Mouse (Mus musculus): ENCODE measurements around the gene Thada. TPM values are rescaled to one million over a fixed set of nuclear protein-coding genes. Genes with fewer than 3 reads are reported as not detected.

The Thada gene
- total and polyA plus RNA-seq, 3 experiments, result 17.3 to 26.7 (median 22.2) TPM

DNA sequence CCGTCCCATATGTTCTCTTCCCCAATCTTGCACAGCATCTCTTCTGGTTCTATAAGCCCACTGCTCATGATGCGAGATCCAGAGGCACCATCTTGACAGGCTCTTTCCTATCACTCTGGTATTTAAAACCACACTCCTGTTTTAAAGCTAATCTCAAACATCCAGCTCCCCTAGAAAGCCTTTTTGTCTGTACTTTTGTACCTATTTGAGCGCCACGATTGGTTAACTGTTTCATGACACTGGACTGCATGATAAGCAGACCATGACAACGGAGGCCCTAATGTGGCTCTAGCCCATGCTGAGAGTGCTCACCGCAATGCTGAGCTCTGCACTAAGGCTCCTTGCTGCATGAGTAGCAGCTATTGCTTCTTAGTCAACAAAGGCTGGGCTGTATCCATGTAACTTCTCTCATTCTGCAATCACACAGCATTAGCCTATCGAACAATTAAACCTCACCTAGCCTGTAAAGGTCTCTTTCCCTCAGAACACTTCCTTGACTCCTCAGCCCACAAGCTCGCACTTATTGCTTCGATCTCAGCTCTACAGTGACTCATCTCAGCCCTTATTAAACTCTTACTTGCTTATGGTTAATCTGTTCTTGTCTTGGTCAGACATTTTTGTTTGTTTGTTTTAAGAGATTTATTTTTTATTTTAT lies 203.6 kb downstream of the Thada start:
- DNase-seq (ENCODE audit: extremely low read depth), result no peak
- dilution Hi-C loops (cut with MboI; ENCODE audit: extremely low pct_ligation_motif_present, extremely low pct_unique_long_range_greater_than_20kb, low sequenced_read_pairs), result no loop called here
- Histone ChIP-seq H3K4me2 (ENCODE audit: insufficient read depth, low read depth, poor library complexity, severe bottlenecking) (no peak overlapping the region), H3K27ac (ENCODE audit: insufficient read depth, low read depth) (no peak overlapping the region), H3K9ac (ENCODE audit: insufficient read depth, low read depth) (no peak overlapping the region), H3K36me3 (replicated peaks in 1 of 2; ENCODE audit: control insufficient read depth in 1 of 2, insufficient read depth in 1 of 2, low read length in 1 of 2) (peaks cover 0 to 72% of the 10 kb centered on the region in 2 experiments), H3K4me1 (ENCODE audit: control insufficient read depth in 1 of 2, insufficient read depth in 2 of 2) (peaks cover 6 to 48% of the 10 kb centered on the region in 2 experiments), H3K79me2 (replicated peaks; ENCODE audit: control insufficient read depth, extremely low read depth, insufficient read depth, poor library complexity, severe bottlenecking) (no peaks in the 10 kb centered on the region), H3K4me3 (replicated peaks in 1 of 3; ENCODE audit: low read depth in 2 of 3, low read length in 2 of 3, poor library complexity in 1 of 3) (no peak overlapping the region), H3K27me3 (replicated peaks) (no peaks in the 10 kb centered on the region), H3K9me3 (replicated peaks; ENCODE audit: low read length) (no peaks in the 10 kb centered on the region)
- TF ChIP-seq SIN3A (IDR thresholded peaks at IDR 0.05; ENCODE audit: low read length), result no peak
- TF ChIP-seq RAD21 (IDR thresholded peaks at IDR 0.05; ENCODE audit: low read depth, low read length), result no peak
- TF ChIP-seq NELFE (IDR thresholded peaks at IDR 0.05; ENCODE audit: low read depth, low read length), result no peak
- no peak for TF ChIP-seq ZNF384 (IDR thresholded peaks at IDR 0.05; ENCODE audit: low read depth, low read length)
- TF ChIP-seq ZC3H11A (IDR thresholded peaks at IDR 0.05; ENCODE audit: low read depth, low read length), result no peak
- TF ChIP-seq MEF2A (IDR thresholded peaks at IDR 0.05; ENCODE audit: borderline replicate concordance, low read depth, low read length), result no peak
- TF ChIP-seq ZKSCAN1 (IDR thresholded peaks at IDR 0.05; ENCODE audit: borderline replicate concordance, low read depth, low read length), result no peak
- in situ Hi-C loops (cut with MboI; ENCODE audit: low pct_ligation_motif_present, low pct_unique_long_range_greater_than_20kb, low sequenced_read_pairs), result no loop called here

DNA sequence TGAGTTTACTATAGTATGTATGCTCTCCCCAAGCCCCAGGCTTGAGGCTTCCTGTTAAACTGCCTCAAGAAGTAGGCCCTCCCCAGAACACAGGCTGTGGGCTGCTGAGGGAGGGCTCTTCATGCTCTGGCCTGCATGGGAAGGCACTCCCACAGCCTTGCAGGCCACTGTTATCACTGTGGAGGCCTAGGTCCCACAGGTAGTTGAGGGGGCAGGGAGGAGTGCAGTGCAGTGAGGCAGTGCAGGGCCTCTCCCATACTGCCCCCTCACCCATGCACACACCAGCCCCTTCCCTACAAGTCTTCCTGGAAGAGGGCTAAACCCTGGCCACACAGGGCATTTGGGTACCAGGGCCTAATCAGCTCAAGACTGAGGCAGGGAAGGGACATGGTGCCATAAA lies 205.0 kb downstream of the Thada start:
- Histone ChIP-seq H3K79me2 (replicated peaks; ENCODE audit: control insufficient read depth, extremely low read depth, insufficient read depth, poor library complexity, severe bottlenecking) (no peaks in the 10 kb centered on the region), H3K9ac (ENCODE audit: insufficient read depth, low read depth) (no peak overlapping the region), H3K4me2 (ENCODE audit: insufficient read depth, low read depth, poor library complexity, severe bottlenecking) (no peak overlapping the region), H3K27ac (ENCODE audit: insufficient read depth, low read depth) (no peak overlapping the region), H3K9me3 (replicated peaks; ENCODE audit: low read length) (no peaks in the 10 kb centered on the region), H3K4me3 (replicated peaks in 1 of 3; ENCODE audit: low read depth in 2 of 3, low read length in 2 of 3, poor library complexity in 1 of 3) (no peak overlapping the region), H3K4me1 (ENCODE audit: control insufficient read depth in 1 of 2, insufficient read depth in 2 of 2) (peaks cover 6 to 45% of the 10 kb centered on the region in 2 experiments), H3K27me3 (replicated peaks) (no peaks in the 10 kb centered on the region), H3K36me3 (replicated peaks in 1 of 2; ENCODE audit: control insufficient read depth in 1 of 2, insufficient read depth in 1 of 2, low read length in 1 of 2) (peaks cover 0 to 74% of the 10 kb centered on the region in 2 experiments)
- in situ Hi-C loops (cut with MboI; ENCODE audit: low pct_ligation_motif_present, low pct_unique_long_range_greater_than_20kb, low sequenced_read_pairs), result no loop called here
- dilution Hi-C loops (cut with MboI; ENCODE audit: extremely low pct_ligation_motif_present, extremely low pct_unique_long_range_greater_than_20kb, low sequenced_read_pairs), result no loop called here
- no peak for DNase-seq (ENCODE audit: extremely low read depth)
- TF ChIP-seq SIN3A (IDR thresholded peaks at IDR 0.05; ENCODE audit: low read length), result no peak
- TF ChIP-seq IRF4 (IDR thresholded peaks at IDR 0.05; ENCODE audit: low read depth, low read length), result no peak
- no peak for TF ChIP-seq ZKSCAN1 (IDR thresholded peaks at IDR 0.05; ENCODE audit: borderline replicate concordance, low read depth, low read length)
- TF ChIP-seq CHD1 (IDR thresholded peaks at IDR 0.05; ENCODE audit: low read depth, low read length), result no peak
- TF ChIP-seq HCFC1 (IDR thresholded peaks at IDR 0.05; ENCODE audit: low read depth, low read length), result no peak
- no peak for TF ChIP-seq POLR2A (IDR thresholded peaks at IDR 0.05; ENCODE audit: low read depth, low read length)
- no peak for TF ChIP-seq MXI1 (IDR thresholded peaks at IDR 0.05; ENCODE audit: low read depth, low read length)
- no peak for TF ChIP-seq MAX (IDR thresholded peaks at IDR 0.05; ENCODE audit: low read length)

DNA sequence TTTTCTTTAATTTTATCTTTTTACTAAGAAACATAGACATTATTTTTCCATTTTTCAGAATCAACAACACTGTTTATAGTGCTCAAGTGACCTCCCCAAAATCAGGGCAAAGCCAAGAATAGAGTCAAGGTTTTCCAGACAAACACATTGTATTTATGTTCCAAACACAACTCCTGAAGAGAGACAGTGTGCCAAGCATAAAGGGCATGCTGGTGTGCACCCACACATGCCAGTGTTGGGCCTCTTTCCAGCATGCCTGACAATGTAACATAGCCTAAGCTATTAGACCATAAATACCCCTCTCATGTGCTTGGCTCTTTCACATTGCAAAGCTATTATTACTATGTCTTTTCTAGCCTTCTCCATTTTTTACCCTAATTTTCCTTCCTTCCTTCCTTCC lies 205.8 kb downstream of the Thada start:
- no peaks in the 10 kb centered on the region for H3K9me3 ChIP-seq (replicated peaks; ENCODE audit: low read length)
- H3K27me3 ChIP-seq (replicated peaks), result no peaks in the 10 kb centered on the region
- dilution Hi-C loops (cut with MboI; ENCODE audit: extremely low pct_ligation_motif_present, extremely low pct_unique_long_range_greater_than_20kb, low sequenced_read_pairs), result no loop called here
- no peaks in the 10 kb centered on the region for H3K79me2 ChIP-seq (replicated peaks; ENCODE audit: control insufficient read depth, extremely low read depth, insufficient read depth, poor library complexity, severe bottlenecking)
- TF ChIP-seq POLR2AphosphoS2 (IDR thresholded peaks at IDR 0.05; ENCODE audit: low read depth, low read length) (no peak), ZNF384 (IDR thresholded peaks at IDR 0.05; ENCODE audit: low read depth, low read length) (no peak), USF1 (IDR thresholded peaks at IDR 0.05; ENCODE audit: low read depth, low read length) (no peak), CHD1 (IDR thresholded peaks at IDR 0.05; ENCODE audit: low read depth, low read length) (no peak), IRF4 (IDR thresholded peaks at IDR 0.05; ENCODE audit: low read depth, low read length) (no peak), UBTF (IDR thresholded peaks at IDR 0.05; ENCODE audit: low read depth, low read length) (no peak), GABPA (IDR thresholded peaks at IDR 0.05; ENCODE audit: insufficient replicate concordance, low read depth, low read length) (no peak), PAX5 (IDR thresholded peaks at IDR 0.05; ENCODE audit: low read length) (no peak)
- H3K9ac ChIP-seq (ENCODE audit: insufficient read depth, low read depth), result no peak overlapping the region
- no peak overlapping the region for H3K27ac ChIP-seq (ENCODE audit: insufficient read depth, low read depth)
- peaks cover 6 to 44% of the 10 kb centered on the region in 2 experiments for H3K4me1 ChIP-seq (ENCODE audit: control insufficient read depth in 1 of 2, insufficient read depth in 2 of 2)
- no peak for DNase-seq (ENCODE audit: extremely low read depth)
- peaks cover 0 to 73% of the 10 kb centered on the region in 2 experiments for H3K36me3 ChIP-seq (replicated peaks in 1 of 2; ENCODE audit: control insufficient read depth in 1 of 2, insufficient read depth in 1 of 2, low read length in 1 of 2)
- in situ Hi-C loops (cut with MboI; ENCODE audit: low pct_ligation_motif_present, low pct_unique_long_range_greater_than_20kb, low sequenced_read_pairs), result no loop called here
- no peak overlapping the region for H3K4me2 ChIP-seq (ENCODE audit: insufficient read depth, low read depth, poor library complexity, severe bottlenecking)
- H3K4me3 ChIP-seq (replicated peaks in 1 of 3; ENCODE audit: low read depth in 2 of 3, low read length in 2 of 3, poor library complexity in 1 of 3), result no peak overlapping the region

All from CH12.LX (cell line).